Mouse (Mus musculus): ENCODE measurements around the gene Gm15319. TPM values are rescaled to one million over a fixed set of nuclear protein-coding genes. Genes with fewer than 3 reads are reported as not detected.
"Not testable (repeated sequence)": the region's sequence is repeated elsewhere in the genome, so short reads cannot be mapped to it uniquely, and the experiment has no call there.

The Gm15319 gene
- polyA plus RNA-seq, 1 experiment from 2014 or later = not detected

- H3K36me3 ChIP-seq; H3K4me2 ChIP-seq (replicated peaks); H3K9me3 ChIP-seq; H3K27me3 ChIP-seq (replicated peaks); H3K27ac ChIP-seq; H3K4me1 ChIP-seq; H3K4me3 ChIP-seq; H3K9ac ChIP-seq; ATAC-seq (ENCODE audit: low FRiP score, low read depth): not testable (repeated sequence)
- WGBS = 93% methylated on average over 4 of the region's 4 CpGs
These were observed 68.2 kb downstream of the Gm15319 start for GRCm38 (mm10) chr8:20294826-20295225.

GRCm38 (mm10) chr8:20293966-20294365 is 69.0 kb downstream of the Gm15319 start:
- H3K4me3 ChIP-seq; H3K36me3 ChIP-seq; H3K27ac ChIP-seq; H3K27me3 ChIP-seq (replicated peaks); H3K4me2 ChIP-seq (replicated peaks); H3K9me3 ChIP-seq; H3K9ac ChIP-seq; ATAC-seq (ENCODE audit: low FRiP score, low read depth); H3K4me1 ChIP-seq: not testable (repeated sequence)

DNA sequence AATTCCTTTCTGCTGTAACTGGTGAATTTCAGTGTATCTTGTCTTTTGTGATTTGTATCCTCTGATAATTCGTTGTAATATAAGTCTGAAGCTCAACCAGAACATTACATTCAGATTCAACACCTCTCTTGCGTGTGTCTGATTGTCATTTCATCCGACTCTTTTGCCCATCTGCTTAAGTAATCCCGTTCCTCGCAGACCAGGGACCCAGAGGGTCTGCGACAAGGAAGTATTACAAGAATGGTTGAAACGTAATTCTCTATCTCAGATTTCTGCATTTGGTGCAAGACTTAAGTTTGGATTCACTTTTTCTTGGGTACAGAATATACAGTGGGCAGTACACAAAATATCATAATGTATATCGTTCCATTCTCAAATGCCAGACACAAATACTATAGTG is 73.0 kb downstream of the Gm15319 start:
- H3K4me2 ChIP-seq (replicated peaks); ATAC-seq (ENCODE audit: low FRiP score, low read depth); H3K4me3 ChIP-seq; H3K9ac ChIP-seq; H3K36me3 ChIP-seq; H3K9me3 ChIP-seq; H3K27me3 ChIP-seq (replicated peaks); H3K27ac ChIP-seq; H3K4me1 ChIP-seq: not testable (repeated sequence)
- WGBS = 83% methylated on average over 5 of the region's 8 CpGs

DNA sequence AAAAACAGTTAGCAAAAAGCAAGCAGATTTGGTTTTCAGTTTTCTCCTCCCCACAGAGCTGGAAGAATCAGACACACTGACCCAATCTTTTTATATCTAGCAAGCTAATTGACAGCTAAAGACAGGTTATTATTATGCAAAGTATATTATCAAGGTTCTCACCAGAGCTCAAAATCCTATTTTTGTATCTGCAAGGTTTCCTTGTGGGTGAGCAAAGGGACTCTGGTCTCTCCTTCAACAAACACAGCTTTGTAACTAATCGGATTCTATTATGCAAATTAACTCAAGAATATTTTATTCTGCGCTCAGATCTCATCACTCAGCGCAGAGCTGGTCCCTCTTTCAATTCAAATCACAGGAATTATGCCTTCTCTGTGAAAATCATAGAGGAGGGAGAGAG is 74.1 kb downstream of the Gm15319 start:
- not testable (repeated sequence) for H3K9me3 ChIP-seq; H3K9ac ChIP-seq; H3K27me3 ChIP-seq (replicated peaks); ATAC-seq (ENCODE audit: low FRiP score, low read depth); H3K27ac ChIP-seq; H3K36me3 ChIP-seq; H3K4me1 ChIP-seq; H3K4me2 ChIP-seq (replicated peaks); H3K4me3 ChIP-seq
- 91% methylated on average over 2 of the region's 3 CpGs for WGBS

DNA sequence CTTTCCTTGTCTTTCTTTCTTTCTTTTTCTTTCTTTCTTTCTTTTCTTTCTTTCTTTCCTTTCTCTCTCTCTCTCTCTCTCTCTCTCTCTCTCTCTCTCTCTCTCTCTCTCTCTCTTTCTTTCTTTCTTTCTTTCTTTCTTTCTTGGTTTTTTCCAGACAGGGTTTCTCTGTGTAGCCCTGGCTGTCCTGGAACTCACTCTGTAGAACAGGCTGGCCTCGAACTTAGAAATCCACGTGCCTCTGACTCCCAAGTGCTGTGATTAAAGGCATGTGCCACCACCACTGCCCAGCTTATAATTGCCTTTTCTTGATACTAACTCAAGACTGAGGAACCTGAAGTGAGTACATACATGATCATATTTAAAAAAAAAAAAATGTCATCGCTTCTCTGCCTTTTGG is 75.3 kb downstream of the Gm15319 start:
- not testable (repeated sequence) for H3K4me2 ChIP-seq (replicated peaks); H3K9me3 ChIP-seq; H3K4me1 ChIP-seq; H3K27me3 ChIP-seq (replicated peaks); H3K9ac ChIP-seq; ATAC-seq (ENCODE audit: low FRiP score, low read depth); H3K4me3 ChIP-seq; H3K36me3 ChIP-seq; H3K27ac ChIP-seq
- 90% methylated on average over 3 of the region's 3 CpGs for WGBS
